Comparison of ENCODE assay signal across 21 mouse cellular contexts in the genomic region with DNA sequence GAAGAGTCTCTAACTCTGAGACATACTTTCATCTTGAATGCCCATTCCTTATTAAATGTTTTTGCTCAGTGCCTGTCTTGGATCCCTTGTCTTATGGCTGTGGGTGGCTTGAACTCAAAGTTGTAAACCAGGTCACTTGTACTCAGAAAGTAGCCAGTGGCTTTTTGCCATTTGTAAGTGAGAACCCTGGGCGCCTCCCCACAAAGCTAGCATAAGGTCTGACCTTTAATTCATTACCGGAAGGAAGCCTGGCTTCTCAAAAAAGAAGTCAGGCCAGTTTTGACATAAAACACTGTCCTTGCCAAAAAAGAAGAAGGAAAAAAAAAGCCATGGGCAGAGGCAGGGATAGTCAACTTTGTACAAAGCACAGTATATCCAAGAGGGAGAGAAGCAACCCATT.
DNase-seq lines count a peak whose midpoint lies in the region; ATAC-seq and TF ChIP-seq lines count a peak whose summit lies in the region.
"Had no signal": no experiment of that assay in that cellular context is flagged by ENCODE, and none has a peak within 500 bp of the region (broad histone marks: within the 10 kb centered on the region; RNA-seq: fewer than 3 reads in every experiment).

No protein-coding gene starts in this region.

- peak; percentile 45 for DNase-seq in gastrocnemius, adult 2 months
- no peak for DNase-seq in gastrocnemius, postnatal 36 days
- peak; percentile 15 for DNase-seq in kidney, postnatal 10 days
- DNase-seq in 416B (ENCODE audit: low read depth): peak; percentile 66
- DNase-seq in ovary, postnatal 36 days (ENCODE audit: low spot score): no peak
- no peak for DNase-seq in right cerebral cortex, postnatal 14 days
- DNase-seq: adrenal gland, adult 8-10 months; cerebellum, adult 11 months; cerebellum, postnatal 36 days; heart, adult 2 months; layer of hippocampus, postnatal 36 days; lung, adult 18-20 months; right cerebral cortex, postnatal 4 days; thymus, postnatal 25 days had no signal

- intact Hi-C loops in gastrocnemius, adult 2 months (cut with DNase I): no loop called here
- intact Hi-C loops in gastrocnemius, postnatal 36 days (cut with DNase I): no loop called here

- H3K4me2 ChIP-seq in kidney, embryonic 14.5 days (replicated peaks; ENCODE audit: low read depth, low read length): no peak overlapping the region
- H3K4me2 ChIP-seq: limb, embryonic 15.5 days had no signal

- H3K36me3 ChIP-seq in kidney, embryonic 14.5 days (ENCODE audit: control insufficient read depth, insufficient read depth, low read length): no peaks in the 10 kb centered on the region
- H3K36me3 ChIP-seq: embryonic facial prominence, embryonic 10.5 days; limb, embryonic 15.5 days had no signal

- no peak for TF ChIP-seq CTCF in gastrocnemius, adult 2 months (IDR thresholded peaks at IDR 0.05)

- no peaks in the 10 kb centered on the region for H3K27me3 ChIP-seq in kidney, embryonic 14.5 days (ENCODE audit: control insufficient read depth, insufficient read depth, low read length)
- H3K27me3 ChIP-seq: CH12.LX; limb, embryonic 15.5 days had no signal

- no peak for ATAC-seq in kidney, embryonic 14.5 days (ENCODE audit: low FRiP score, low TSS enrichment)
- peak; percentile 33 for ATAC-seq in megakaryocyte, adult 5-6 weeks (ENCODE audit: poor library complexity, severe bottlenecking)
- ATAC-seq: forebrain, embryonic 14.5 days had no signal

- no peak overlapping the region for H3K9ac ChIP-seq in kidney, embryonic 14.5 days (ENCODE audit: low read depth, low read length)
- H3K9ac ChIP-seq: limb, embryonic 15.5 days had no signal

- no peak overlapping the region for H3K4me3 ChIP-seq in gastrocnemius, adult 2 months
- no peak overlapping the region for H3K4me3 ChIP-seq in kidney, embryonic 14.5 days (ENCODE audit: low read length)
- H3K4me3 ChIP-seq: embryonic facial prominence, embryonic 10.5 days; erythroblast, embryonic 14.5 days; heart, adult 2 months; limb, embryonic 15.5 days had no signal

- peak overlapping the region; percentile 38; the same call in 1 of the 2 replicates for H3K27ac ChIP-seq in gastrocnemius, adult 2 months
- no peak overlapping the region for H3K27ac ChIP-seq in kidney, embryonic 14.5 days (ENCODE audit: low read depth, low read length)
- H3K27ac ChIP-seq: embryonic facial prominence, embryonic 10.5 days; heart, adult 2 months; limb, embryonic 15.5 days had no signal

- no peaks in the 10 kb centered on the region for H3K9me3 ChIP-seq in kidney, embryonic 14.5 days (ENCODE audit: control insufficient read depth, low read length)
- H3K9me3 ChIP-seq: embryonic facial prominence, embryonic 10.5 days; limb, embryonic 15.5 days had no signal

- 40% methylated on average over 2 of the region's 2 CpGs for WGBS in kidney, embryonic 14.5 days

- H3K4me1 ChIP-seq in kidney, embryonic 14.5 days (ENCODE audit: control insufficient read depth, insufficient read depth, low read length): no peaks in the 10 kb centered on the region
- H3K4me1 ChIP-seq: embryonic facial prominence, embryonic 10.5 days; limb, embryonic 15.5 days had no signal

Comparison
In these comparisons a context has a peak if more than half of its experiments do, and no peak if none do; other contexts are left out.
1. DNase-seq: peak in gastrocnemius, adult 2 months (single experiment), kidney, postnatal 10 days (single experiment) and 416B (single experiment); none in gastrocnemius, postnatal 36 days (0 of 2), ovary, postnatal 36 days (single experiment) and right cerebral cortex, postnatal 14 days (single experiment).